Mouse (Mus musculus): ENCODE measurements at regions not wholly inside any gene's neighbourhood (a gene's known extent, or its start where the extent isn't known, plus 50 kb on each side); places are given as distances from the start of the nearest gene placed in this dataset.

GRCm38 (mm10) chr5:118815783-118816182 is 255.3 kb downstream of the Med13l start:
- no peak for DNase-seq (ENCODE audit: low spot score)

- DNase-seq (ENCODE audit: low spot score): no peak
These were observed 257.8 kb downstream of the Med13l start for GRCm38 (mm10) chr5:118818294-118818693.

GRCm38 (mm10) chr5:118824791-118825190 is 264.3 kb downstream of the Med13l start:
- no peak for DNase-seq (ENCODE audit: low spot score)

GRCm38 (mm10) chr5:118829031-118829698 is 268.7 kb downstream of the Med13l start:
- DNase-seq (ENCODE audit: low spot score): no peak

- DNase-seq (ENCODE audit: low spot score): no peak
These were observed 272.2 kb downstream of the Med13l start for GRCm38 (mm10) chr5:118832701-118833100.

GRCm38 (mm10) chr5:118834129-118834528 is 273.6 kb downstream of the Med13l start:
- DNase-seq (ENCODE audit: low spot score): no peak

GRCm38 (mm10) chr5:118837001-118837400 is 276.5 kb downstream of the Med13l start:
- DNase-seq (ENCODE audit: low spot score): no peak

GRCm38 (mm10) chr5:118838421-118838820 is 277.9 kb downstream of the Med13l start:
- DNase-seq (ENCODE audit: low spot score): no peak

GRCm38 (mm10) chr5:118839916-118840315 is 279.4 kb downstream of the Med13l start:
- no peak for DNase-seq (ENCODE audit: low spot score)

GRCm38 (mm10) chr5:118841210-118842016 is 280.9 kb downstream of the Med13l start:
- no peak for DNase-seq (ENCODE audit: low spot score)

- DNase-seq (ENCODE audit: low spot score): no peak
These were observed 281.5 kb downstream of the Med13l start for GRCm38 (mm10) chr5:118842017-118842396.

GRCm38 (mm10) chr5:118857001-118857400 is 296.5 kb downstream of the Med13l start:
- no peak for DNase-seq (ENCODE audit: low spot score)

GRCm38 (mm10) chr5:118861143-118861847 is 300.8 kb downstream of the Med13l start:
- DNase-seq (ENCODE audit: low spot score): no peak

GRCm38 (mm10) chr5:118867511-118867910 is 307.0 kb downstream of the Med13l start:
- no peak for DNase-seq (ENCODE audit: low spot score)

GRCm38 (mm10) chr5:118869330-118869729 is 308.9 kb downstream of the Med13l start:
- DNase-seq (ENCODE audit: low spot score): no peak

GRCm38 (mm10) chr5:118873871-118874270 is 313.4 kb downstream of the Med13l start:
- no peak for DNase-seq (ENCODE audit: low spot score)

GRCm38 (mm10) chr5:118875096-118875637 is 314.7 kb downstream of the Med13l start:
- no peak for DNase-seq (ENCODE audit: low spot score)

GRCm38 (mm10) chr5:118876586-118877312 is 316.3 kb downstream of the Med13l start:
- no peak for DNase-seq (ENCODE audit: low spot score)

- DNase-seq (ENCODE audit: low spot score): no peak
These were observed 316.8 kb downstream of the Med13l start for GRCm38 (mm10) chr5:118877313-118877669.

GRCm38 (mm10) chr5:118877831-118878230 is 317.4 kb downstream of the Med13l start:
- DNase-seq (ENCODE audit: low spot score): no peak

- no peak for DNase-seq (ENCODE audit: low spot score)
These were observed 318.2 kb downstream of the Med13l start for GRCm38 (mm10) chr5:118878722-118879121.
